Mouse (Mus musculus): Measurements from ENCODE around the gene Baiap2l1. TPM values are rescaled to one million over a fixed set of nuclear protein-coding genes. Genes with fewer than 3 reads are reported as not detected.

The Baiap2l1 gene
- polyA plus RNA-seq, 1 experiment from 2014 or later: 3.2 TPM

DNA sequence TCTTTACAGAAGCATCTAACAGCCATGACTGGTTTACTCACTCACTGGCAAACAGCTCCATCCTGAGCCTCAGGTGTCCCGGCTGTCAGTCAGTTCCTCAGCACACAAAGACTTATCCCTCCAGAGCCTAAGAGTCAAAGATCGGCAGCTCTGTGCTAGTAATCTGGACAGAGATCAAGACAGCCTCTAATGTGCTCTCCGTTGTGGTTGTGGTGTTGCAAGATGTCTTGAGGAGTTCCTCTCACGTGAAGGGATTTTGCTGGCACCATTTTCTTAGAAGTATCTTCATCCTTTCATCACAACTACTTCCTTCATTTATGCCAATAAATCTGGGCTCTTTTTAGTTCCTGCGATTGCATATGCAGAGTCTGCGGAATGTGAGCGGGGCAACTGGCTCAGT lies 45.7 kb downstream of the Baiap2l1 start:
- H3K4me3 ChIP-seq (ENCODE audit: low read depth, low read length): no peak overlapping the region
- no peak for ATAC-seq (ENCODE audit: low FRiP score)

GRCm38 (mm10) chr5:144308929-144309328 lies 49.0 kb downstream of the Baiap2l1 start:
- H3K27me3 ChIP-seq (ENCODE audit: control insufficient read depth, insufficient read depth, low read length): no peaks in the 10 kb centered on the region
- H3K27ac ChIP-seq (ENCODE audit: low read depth, low read length): no peak overlapping the region
- ATAC-seq (ENCODE audit: low FRiP score) (no peak), DNase-seq (ENCODE audit: low spot score) (no peak)
- no peak overlapping the region for H3K4me2 ChIP-seq (replicated peaks; ENCODE audit: low read depth, low read length)
- H3K9ac ChIP-seq (ENCODE audit: low read depth, low read length): no peak overlapping the region
- H3K4me1 ChIP-seq (replicated peaks; ENCODE audit: control insufficient read depth, insufficient read depth, low read length): no peaks in the 10 kb centered on the region
- no peaks in the 10 kb centered on the region for H3K9me3 ChIP-seq (ENCODE audit: control insufficient read depth, low read length)
- H3K36me3 ChIP-seq (ENCODE audit: control insufficient read depth, insufficient read depth, low read length): no peaks in the 10 kb centered on the region
- WGBS: 82% methylated on average over 4 of the region's 4 CpGs
- no peak overlapping the region for H3K4me3 ChIP-seq (ENCODE audit: low read depth, low read length)

More for the DNA sequence above, 45.7 kb downstream of the Baiap2l1 start:
- Histone ChIP-seq H3K9ac (ENCODE audit: low read depth, low read length) (no peak overlapping the region), H3K27ac (ENCODE audit: low read depth, low read length) (no peak overlapping the region), H3K27me3 (ENCODE audit: control insufficient read depth, insufficient read depth, low read length) (no peaks in the 10 kb centered on the region), H3K4me2 (replicated peaks; ENCODE audit: low read depth, low read length) (no peak overlapping the region), H3K4me1 (replicated peaks; ENCODE audit: control insufficient read depth, insufficient read depth, low read length) (no peaks in the 10 kb centered on the region), H3K9me3 (ENCODE audit: control insufficient read depth, low read length) (no peaks in the 10 kb centered on the region), H3K36me3 (ENCODE audit: control insufficient read depth, insufficient read depth, low read length) (no peaks in the 10 kb centered on the region)
- no peak for DNase-seq (ENCODE audit: low spot score)
- 84% methylated on average over 7 of the region's 7 CpGs for WGBS

DNA sequence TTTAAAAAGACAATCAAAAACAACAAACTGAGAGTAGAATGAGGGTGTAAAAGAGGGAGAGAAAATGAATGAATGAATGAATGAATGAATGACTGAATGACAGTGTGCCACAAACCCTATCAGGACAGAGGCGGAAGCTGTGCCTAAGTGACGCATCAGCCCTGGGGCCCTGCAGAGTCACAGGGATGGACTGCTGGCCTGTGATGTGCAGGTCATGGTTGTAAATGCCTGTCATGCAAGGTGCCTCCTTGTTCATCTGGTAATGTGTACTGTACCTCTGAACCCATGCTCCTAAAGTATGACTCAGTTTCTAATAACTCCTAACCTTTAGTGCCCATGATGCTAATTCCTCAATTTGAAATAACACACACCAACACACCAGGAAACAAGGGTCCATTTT lies 54.8 kb downstream of the Baiap2l1 start:
- no peak overlapping the region for H3K9ac ChIP-seq (ENCODE audit: low read depth, low read length)
- no peaks in the 10 kb centered on the region for H3K9me3 ChIP-seq (ENCODE audit: control insufficient read depth, low read length)
- WGBS: 95% methylated on average over 2 of the region's 2 CpGs
- no peaks in the 10 kb centered on the region for H3K36me3 ChIP-seq (ENCODE audit: control insufficient read depth, insufficient read depth, low read length)
- no peak overlapping the region for H3K27ac ChIP-seq (ENCODE audit: low read depth, low read length)
- H3K4me1 ChIP-seq (replicated peaks; ENCODE audit: control insufficient read depth, insufficient read depth, low read length): no peaks in the 10 kb centered on the region
- H3K4me2 ChIP-seq (replicated peaks; ENCODE audit: low read depth, low read length): no peak overlapping the region
- no peaks in the 10 kb centered on the region for H3K27me3 ChIP-seq (ENCODE audit: control insufficient read depth, insufficient read depth, low read length)
- no peak for ATAC-seq (ENCODE audit: low FRiP score)
- DNase-seq (ENCODE audit: low spot score): no peak
- H3K4me3 ChIP-seq (ENCODE audit: low read depth, low read length): no peak overlapping the region

DNA sequence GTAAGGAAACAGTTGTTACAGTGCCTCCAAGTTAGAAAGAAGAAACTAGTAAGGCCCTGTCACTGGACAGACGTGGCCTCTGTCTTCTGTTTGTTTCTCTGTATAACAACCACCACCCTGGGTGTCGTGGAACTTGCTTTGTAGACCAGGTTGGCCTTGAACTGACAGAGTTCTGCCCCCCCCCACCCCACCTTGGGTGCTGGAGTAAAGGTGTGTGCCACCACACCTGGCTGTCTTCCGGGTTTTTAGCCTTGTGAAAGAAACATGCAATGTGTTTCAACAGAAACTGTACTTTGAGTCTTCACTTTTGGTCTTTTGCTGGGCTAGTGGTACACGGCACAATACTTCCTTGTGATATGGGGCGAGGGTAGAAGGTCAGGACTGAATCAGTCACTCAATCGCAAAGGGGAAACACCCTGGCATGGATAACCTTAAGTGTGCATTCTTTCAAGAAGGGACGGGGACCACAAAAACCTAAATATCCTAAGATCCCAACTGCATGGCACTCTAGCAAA lies 61.8 kb downstream of the Baiap2l1 start:
- no peaks in the 10 kb centered on the region for H3K9me3 ChIP-seq (ENCODE audit: control insufficient read depth, low read length)
- no peak overlapping the region for H3K9ac ChIP-seq (ENCODE audit: low read depth, low read length)
- no peaks in the 10 kb centered on the region for H3K27me3 ChIP-seq (ENCODE audit: control insufficient read depth, insufficient read depth, low read length)
- no peaks in the 10 kb centered on the region for H3K36me3 ChIP-seq (ENCODE audit: control insufficient read depth, insufficient read depth, low read length)
- no peak for ATAC-seq (ENCODE audit: low FRiP score)
- WGBS: 84% methylated on average over 7 of the region's 7 CpGs
- H3K27ac ChIP-seq (ENCODE audit: low read depth, low read length): no peak overlapping the region
- no peak overlapping the region for H3K4me2 ChIP-seq (replicated peaks; ENCODE audit: low read depth, low read length)
- no peak for DNase-seq (ENCODE audit: low spot score)
- H3K4me3 ChIP-seq (ENCODE audit: low read depth, low read length): no peak overlapping the region
- no peaks in the 10 kb centered on the region for H3K4me1 ChIP-seq (replicated peaks; ENCODE audit: control insufficient read depth, insufficient read depth, low read length)

GRCm38 (mm10) chr5:144295357-144295756 lies 62.6 kb downstream of the Baiap2l1 start:
- Histone ChIP-seq H3K9ac (ENCODE audit: low read depth, low read length) (no peak overlapping the region), H3K4me3 (ENCODE audit: low read depth, low read length) (no peak overlapping the region), H3K9me3 (ENCODE audit: control insufficient read depth, low read length) (no peaks in the 10 kb centered on the region), H3K4me2 (replicated peaks; ENCODE audit: low read depth, low read length) (no peak overlapping the region), H3K4me1 (replicated peaks; ENCODE audit: control insufficient read depth, insufficient read depth, low read length) (no peaks in the 10 kb centered on the region), H3K27ac (ENCODE audit: low read depth, low read length) (no peak overlapping the region), H3K27me3 (ENCODE audit: control insufficient read depth, insufficient read depth, low read length) (no peaks in the 10 kb centered on the region), H3K36me3 (ENCODE audit: control insufficient read depth, insufficient read depth, low read length) (no peaks in the 10 kb centered on the region)
- no peak for ATAC-seq (ENCODE audit: low FRiP score)
- DNase-seq (ENCODE audit: low spot score): no peak
- 82% methylated on average over 1 of the region's 1 CpGs for WGBS

DNA sequence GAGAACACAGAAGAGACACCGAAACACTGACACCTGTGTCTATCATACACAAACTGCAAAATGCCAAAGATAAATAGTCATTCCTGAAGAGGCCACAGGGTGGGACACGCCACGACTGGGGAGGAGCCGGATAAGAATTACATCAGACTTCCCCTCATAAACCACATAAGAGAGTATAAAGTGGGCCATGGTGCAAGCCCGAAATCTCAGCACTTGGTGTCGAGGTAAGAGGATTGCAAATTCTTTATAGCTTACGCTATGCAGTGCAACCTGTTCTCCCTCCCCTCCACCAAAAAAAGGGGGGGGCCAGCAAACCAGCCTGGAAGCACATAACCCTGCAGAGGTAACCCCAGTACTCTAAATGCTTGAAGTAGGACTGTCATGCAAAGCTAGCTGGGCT lies 63.0 kb downstream of the Baiap2l1 start:
- DNase-seq (ENCODE audit: low spot score): no peak
- Histone ChIP-seq H3K9me3 (ENCODE audit: control insufficient read depth, low read length) (no peaks in the 10 kb centered on the region), H3K4me3 (ENCODE audit: low read depth, low read length) (no peak overlapping the region), H3K4me1 (replicated peaks; ENCODE audit: control insufficient read depth, insufficient read depth, low read length) (no peaks in the 10 kb centered on the region), H3K9ac (ENCODE audit: low read depth, low read length) (no peak overlapping the region), H3K36me3 (ENCODE audit: control insufficient read depth, insufficient read depth, low read length) (no peaks in the 10 kb centered on the region), H3K27me3 (ENCODE audit: control insufficient read depth, insufficient read depth, low read length) (no peaks in the 10 kb centered on the region), H3K27ac (ENCODE audit: low read depth, low read length) (no peak overlapping the region), H3K4me2 (replicated peaks; ENCODE audit: low read depth, low read length) (no peak overlapping the region)
- WGBS: 86% methylated on average over 7 of the region's 7 CpGs
- no peak for ATAC-seq (ENCODE audit: low FRiP score)

GRCm38 (mm10) chr5:144289769-144290440 lies 68.0 kb downstream of the Baiap2l1 start:
- Histone ChIP-seq H3K27ac (ENCODE audit: low read depth, low read length) (no peak overlapping the region), H3K4me1 (replicated peaks; ENCODE audit: control insufficient read depth, insufficient read depth, low read length) (no peaks in the 10 kb centered on the region), H3K36me3 (ENCODE audit: control insufficient read depth, insufficient read depth, low read length) (no peaks in the 10 kb centered on the region), H3K4me3 (ENCODE audit: low read depth, low read length) (no peak overlapping the region), H3K27me3 (ENCODE audit: control insufficient read depth, insufficient read depth, low read length) (no peaks in the 10 kb centered on the region), H3K9me3 (ENCODE audit: control insufficient read depth, low read length) (no peaks in the 10 kb centered on the region), H3K9ac (ENCODE audit: low read depth, low read length) (no peak overlapping the region), H3K4me2 (replicated peaks; ENCODE audit: low read depth, low read length) (no peak overlapping the region)
- WGBS: 90% methylated on average over 4 of the region's 4 CpGs
- ATAC-seq (ENCODE audit: low FRiP score) (no peak), DNase-seq (ENCODE audit: low spot score) (no peak)

GRCm38 (mm10) chr5:144288391-144288790 lies 69.5 kb downstream of the Baiap2l1 start:
- no peaks in the 10 kb centered on the region for H3K4me1 ChIP-seq (replicated peaks; ENCODE audit: control insufficient read depth, insufficient read depth, low read length)
- no peaks in the 10 kb centered on the region for H3K9me3 ChIP-seq (ENCODE audit: control insufficient read depth, low read length)
- H3K27ac ChIP-seq (ENCODE audit: low read depth, low read length): no peak overlapping the region
- H3K36me3 ChIP-seq (ENCODE audit: control insufficient read depth, insufficient read depth, low read length): no peaks in the 10 kb centered on the region
- ATAC-seq (ENCODE audit: low FRiP score): no peak
- 89% methylated on average over 9 of the region's 9 CpGs for WGBS
- no peak for DNase-seq (ENCODE audit: low spot score)
- H3K4me2 ChIP-seq (replicated peaks; ENCODE audit: low read depth, low read length): no peak overlapping the region
- no peaks in the 10 kb centered on the region for H3K27me3 ChIP-seq (ENCODE audit: control insufficient read depth, insufficient read depth, low read length)
- H3K4me3 ChIP-seq (ENCODE audit: low read depth, low read length): no peak overlapping the region
- no peak overlapping the region for H3K9ac ChIP-seq (ENCODE audit: low read depth, low read length)

DNA sequence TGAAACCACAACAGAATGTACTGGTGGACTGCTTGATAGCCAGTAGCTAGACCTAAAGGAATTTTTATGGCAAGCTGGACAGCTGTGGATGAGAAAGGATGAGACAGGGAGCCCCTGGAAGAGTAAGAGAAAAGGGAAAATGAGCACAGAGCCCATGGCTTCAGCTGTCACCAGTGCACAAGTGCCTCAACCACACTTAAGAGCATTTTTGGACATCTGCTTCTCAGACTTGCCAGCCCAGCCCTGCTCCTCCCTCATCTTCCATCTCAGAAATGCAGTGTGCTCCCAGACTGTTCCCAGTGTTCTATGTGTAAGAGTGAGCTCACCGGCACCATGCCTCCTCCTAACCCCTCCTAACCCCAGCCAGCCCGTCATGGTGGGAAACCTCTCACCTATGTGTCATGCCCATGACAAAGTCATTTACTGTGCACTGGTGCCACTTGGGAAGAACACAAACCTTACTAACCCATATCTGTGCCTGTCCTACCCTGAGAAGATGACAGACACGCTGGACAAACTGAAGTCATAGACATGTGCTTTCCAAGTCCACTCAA lies 70.6 kb downstream of the Baiap2l1 start:
- H3K4me3 ChIP-seq (ENCODE audit: low read depth, low read length): no peak overlapping the region
- no peaks in the 10 kb centered on the region for H3K4me1 ChIP-seq (replicated peaks; ENCODE audit: control insufficient read depth, insufficient read depth, low read length)
- whole genome bisulfite sequencing: 91% methylated on average over 3 of the region's 3 CpGs
- ATAC-seq (ENCODE audit: low FRiP score) (no peak), DNase-seq (ENCODE audit: low spot score) (no peak)
- H3K36me3 ChIP-seq (ENCODE audit: control insufficient read depth, insufficient read depth, low read length): no peaks in the 10 kb centered on the region
- no peak overlapping the region for H3K27ac ChIP-seq (ENCODE audit: low read depth, low read length)
- H3K9ac ChIP-seq (ENCODE audit: low read depth, low read length): no peak overlapping the region
- H3K9me3 ChIP-seq (ENCODE audit: control insufficient read depth, low read length): no peaks in the 10 kb centered on the region
- no peak overlapping the region for H3K4me2 ChIP-seq (replicated peaks; ENCODE audit: low read depth, low read length)
- H3K27me3 ChIP-seq (ENCODE audit: control insufficient read depth, insufficient read depth, low read length): no peaks in the 10 kb centered on the region

All from hindbrain, embryonic 11.5 days (tissue).